Mouse (Mus musculus): ENCODE results near the gene Psmb7.

The Psmb7 gene

DNA sequence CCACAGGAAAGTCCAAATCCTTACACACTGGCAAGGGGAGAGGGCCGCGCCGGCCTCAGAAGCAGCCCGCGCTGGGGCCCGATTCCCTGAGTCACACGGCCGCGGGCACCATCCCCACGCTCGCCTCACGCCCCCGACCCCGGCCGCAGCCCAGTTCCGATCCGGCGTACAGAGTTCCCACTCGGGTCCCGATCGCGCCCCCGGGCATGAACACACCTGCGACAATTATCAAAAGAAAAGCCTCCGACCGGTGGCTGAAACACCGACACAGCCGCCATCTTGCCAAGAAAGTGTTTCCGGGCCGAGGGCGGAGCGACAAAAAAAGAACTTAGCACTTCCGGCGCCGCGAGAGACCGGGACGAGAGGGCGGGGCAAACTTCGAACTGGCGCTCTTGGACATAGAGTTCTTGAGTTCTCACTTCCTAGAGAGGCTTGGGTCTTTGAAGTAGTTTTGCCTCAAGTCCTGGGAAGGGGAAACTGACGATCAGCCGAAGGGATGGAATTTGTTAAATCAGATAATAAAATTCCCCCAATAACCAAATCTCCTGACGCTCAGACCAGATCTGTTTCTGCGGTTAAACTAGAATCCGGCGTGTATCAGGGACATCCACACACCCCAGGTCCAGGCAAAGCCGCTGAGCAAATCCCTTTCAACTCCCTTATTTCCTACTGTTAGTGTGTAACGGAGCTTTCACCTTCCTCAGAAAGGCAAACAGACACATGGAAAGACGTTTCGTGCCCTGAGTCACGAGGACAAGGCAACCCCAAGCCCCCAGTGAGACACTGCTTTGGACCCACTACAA lies at the start of gene Psmb7:
Gene Psmb7 (minus strand): TSS at position 463 of the 803 bp plus-strand sequence.
- peak; percentile 93 for DNase-seq

DNA sequence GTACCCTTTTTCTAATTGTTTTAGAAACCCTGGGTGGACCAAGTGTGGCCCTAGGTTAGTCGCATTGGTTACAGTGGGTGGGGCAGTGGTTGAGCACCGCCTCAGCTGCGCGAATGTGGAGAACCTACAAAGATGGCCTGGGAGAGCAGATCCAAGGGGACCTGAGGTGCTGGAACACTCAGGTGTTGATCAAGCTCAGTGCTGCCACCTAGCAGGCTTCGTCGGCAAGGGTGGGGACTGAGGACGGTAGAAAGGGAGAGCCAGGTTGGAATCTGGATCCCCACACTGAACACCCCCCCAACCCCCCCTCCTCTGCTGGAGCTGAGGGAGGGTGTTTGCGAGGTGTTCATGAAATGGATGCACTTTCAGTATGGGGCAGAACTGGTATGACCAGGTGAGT lies 47.7 kb upstream of the Psmb7 start:
- peak; percentile 48 for DNase-seq

DNA sequence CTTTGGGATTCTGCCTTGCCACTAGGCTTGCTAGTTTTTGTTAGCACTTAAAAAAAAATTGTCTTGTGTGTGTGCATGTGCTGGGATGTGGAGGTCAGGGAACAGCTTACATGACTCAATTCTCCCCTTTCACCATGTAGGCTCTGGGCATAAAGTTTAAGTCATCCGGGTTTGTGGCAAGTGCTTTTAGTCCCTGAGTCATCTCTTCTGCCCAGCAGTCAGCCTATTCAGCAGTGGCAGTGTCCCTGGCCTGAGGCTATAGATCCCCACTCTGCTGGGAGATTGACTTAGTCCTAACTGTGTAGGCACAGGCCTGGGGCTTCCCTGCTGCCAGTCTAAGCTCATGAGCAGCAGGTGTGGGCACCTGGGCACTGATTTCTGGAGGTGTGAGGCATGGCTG lies 46.0 kb upstream of the Psmb7 start:
- no peak for DNase-seq

DNA sequence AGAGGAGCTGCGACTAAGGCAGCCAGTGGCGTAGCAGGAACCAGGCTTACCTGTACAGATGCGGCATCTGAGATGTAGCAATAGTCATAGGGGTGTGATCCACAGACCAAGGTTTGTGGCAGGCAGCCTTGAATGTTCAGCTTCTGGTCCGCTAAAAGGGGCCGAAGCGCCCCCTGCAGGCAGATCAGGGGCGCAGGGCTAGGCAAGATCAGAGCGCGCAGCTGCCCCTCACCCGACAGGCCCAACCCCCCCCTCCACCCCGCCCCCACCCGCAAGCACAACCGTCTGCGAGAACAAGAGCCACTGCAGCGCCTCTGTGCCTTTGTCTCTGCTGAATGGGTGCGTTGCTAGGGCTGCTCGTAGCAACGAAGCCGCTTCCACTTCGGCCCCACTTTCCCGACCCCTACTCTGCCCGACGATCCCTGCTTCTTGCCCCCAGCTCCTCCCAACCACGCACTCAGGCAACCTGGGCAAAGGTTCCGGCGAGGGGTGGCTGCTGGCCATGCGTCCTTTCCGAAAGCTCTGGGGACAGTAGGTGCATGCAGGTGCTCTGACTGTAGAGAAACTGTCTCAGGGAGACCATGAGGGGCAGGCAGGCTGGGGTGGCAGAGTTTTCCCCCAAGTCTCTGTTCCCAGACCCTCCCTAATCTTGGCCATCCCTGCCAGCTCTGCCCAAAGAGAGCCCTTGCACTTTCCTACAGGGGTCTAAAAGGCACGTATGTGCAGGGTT lies 45.1 kb upstream of the Psmb7 start:
- no peak for DNase-seq

DNA sequence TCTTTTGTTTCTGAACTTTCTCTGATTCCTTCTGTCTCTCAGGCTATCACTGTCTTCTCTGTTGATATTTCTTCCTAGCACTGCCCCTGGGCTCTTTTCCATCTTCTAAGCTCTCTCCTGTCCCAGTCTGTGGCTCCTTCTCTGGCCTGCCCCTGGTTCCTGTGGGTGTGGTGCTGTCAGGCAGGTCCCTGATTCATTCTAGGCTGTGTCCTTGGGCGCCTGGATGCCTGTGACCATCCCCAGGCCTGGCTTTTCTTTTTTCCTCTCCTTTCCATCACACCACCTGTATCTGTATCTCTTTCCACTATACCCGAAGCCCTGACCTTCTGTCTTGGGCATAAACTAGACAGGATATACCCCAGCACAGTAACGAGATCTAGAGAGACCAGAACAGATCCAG lies 41.9 kb upstream of the Psmb7 start:
- DNase-seq = no peak

DNA sequence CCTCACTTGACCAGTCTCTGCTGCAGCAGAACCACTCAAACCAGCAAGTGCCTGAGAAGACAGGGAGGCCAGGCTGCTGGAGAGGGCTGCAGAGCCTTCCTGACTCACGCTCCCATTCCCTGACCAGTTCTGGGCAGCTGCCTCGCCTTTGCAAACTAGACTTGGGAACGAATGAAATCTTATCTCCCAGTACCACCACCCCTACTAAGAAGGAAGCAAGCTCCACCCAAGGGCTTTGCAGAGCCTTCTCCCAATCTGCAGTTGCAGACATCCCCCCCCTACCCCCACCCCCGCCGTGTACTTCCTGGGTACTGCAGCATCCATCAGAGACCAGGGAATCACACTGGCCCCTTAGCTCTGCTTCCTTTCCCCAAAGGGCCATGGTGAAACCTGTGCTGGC lies 39.2 kb upstream of the Psmb7 start:
- DNase-seq = no peak

DNA sequence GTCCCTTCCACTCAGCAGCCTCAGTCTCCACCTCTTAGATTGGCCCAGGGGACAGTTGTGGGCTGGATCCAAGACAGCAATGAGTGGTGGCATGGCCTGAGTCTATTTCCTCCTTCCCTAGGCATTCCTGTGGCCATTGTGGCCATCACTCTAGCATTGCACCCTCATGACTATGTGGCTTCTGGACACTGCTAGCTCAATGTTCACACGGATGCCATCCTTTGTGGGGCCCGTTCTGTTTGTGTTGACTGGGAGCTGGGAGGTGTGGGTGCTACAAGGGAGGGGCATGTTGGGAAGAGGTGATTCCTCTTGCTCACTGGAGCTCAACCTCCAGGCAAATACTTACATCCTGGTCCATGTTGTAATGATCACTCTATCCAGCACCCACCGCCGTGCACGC lies 38.3 kb upstream of the Psmb7 start:
- DNase-seq = no peak

DNA sequence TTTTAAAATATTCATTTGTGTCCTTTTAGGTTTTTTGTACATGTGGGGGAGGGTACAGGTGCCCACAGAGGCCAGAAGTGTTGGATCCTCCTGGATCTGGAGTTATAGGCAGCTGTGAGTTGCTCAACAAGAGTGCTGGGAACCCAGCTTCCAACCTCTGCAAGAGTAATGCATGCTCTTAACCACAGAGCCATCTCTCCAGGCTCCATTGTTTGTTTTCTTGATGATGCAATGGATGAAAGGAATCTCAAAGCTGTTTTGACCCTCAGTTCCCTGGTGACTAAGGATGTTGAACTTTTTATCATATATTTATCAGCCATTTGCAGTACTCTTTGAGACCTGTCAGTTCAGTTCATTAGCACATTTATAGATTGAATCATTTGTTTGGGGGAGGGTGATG lies 35.1 kb upstream of the Psmb7 start:
- no peak for DNase-seq

DNA sequence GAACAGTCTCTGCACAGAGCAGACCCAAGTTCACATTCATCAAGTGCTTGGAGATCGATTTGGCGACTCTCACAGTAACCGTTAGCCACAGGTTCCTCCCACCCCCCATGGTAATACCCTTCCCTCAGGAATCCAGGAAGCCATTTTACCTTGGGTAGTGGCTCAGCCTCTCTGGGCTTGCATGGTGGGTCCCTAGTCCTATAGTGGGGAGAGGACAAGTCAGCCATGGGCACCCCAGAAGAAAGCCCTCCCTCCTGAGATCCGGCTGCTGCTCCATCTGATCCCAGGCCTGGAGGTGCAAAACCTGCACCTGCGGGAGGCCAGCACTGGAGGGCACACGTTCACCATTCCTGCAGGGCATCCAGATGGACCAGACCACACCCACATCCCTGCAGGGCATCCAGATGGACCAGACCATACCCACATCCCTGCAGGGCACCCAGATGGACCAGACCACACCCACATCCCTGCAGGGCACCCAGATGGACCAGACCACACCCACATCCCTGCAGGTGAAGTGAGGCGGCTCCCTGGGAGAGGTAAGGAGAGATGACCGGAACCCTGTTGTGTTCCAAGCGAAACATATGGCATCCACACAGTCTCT lies 31.6 kb upstream of the Psmb7 start:
- DNase-seq = peak; percentile 12

DNA sequence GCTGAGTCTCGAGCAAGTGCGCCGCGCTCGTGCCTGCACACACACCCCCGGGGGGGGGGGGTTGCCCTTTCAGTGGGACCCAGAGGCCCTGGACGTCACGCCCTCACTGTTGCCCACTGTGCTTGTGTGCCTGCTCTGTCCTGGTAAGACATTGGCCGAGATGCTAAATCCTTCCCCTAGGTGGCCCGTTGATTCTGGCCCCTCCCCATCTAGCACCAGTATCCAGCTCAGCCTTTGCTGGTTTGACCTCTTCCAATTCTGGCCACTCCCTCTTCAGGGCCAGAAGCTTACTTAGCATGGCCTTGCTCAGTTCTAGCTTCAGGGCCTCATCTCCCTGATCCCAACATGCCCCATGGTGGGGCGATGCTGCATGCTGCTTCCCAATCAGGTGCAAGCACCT lies 28.6 kb upstream of the Psmb7 start:
- no peak for DNase-seq

DNA sequence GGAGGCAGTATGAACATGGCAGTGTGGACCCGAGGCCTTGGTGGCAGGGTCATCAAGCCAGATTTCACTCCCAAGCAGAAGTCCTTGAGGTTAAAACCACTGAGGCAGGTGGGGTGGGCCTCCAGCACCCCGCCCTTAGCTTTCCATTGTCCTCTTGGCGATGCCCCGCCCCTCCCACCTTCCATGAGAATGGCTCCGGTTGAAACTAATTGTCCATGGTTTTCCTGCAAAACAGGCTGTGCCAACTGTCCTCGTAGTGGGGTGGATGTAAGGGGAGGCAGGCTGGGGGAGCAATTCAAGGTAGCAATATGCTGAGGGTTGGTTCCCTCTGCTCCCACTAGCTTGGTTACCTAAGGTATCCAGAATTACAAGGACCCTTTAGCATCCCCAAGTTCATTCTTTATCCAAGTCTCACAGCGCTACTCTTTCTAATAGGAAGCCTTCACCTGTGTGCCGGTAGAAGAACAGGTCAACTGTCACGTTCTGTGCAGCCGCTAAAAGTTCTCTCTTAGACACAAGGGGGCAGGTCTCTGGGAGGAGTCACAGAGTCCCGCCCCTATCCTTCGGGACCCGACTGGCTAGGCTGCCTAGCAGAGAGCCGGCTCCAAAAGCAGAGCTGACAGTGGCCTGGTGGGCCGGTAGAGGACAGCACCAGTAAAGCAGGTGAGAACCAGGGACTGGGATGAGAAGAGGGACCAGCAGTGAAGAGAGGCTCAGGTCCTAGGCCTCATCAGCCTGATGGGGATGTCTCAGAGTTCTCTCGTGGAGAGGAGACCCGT lies 25.1 kb upstream of the Psmb7 start:
- peak; percentile 54 for DNase-seq

DNA sequence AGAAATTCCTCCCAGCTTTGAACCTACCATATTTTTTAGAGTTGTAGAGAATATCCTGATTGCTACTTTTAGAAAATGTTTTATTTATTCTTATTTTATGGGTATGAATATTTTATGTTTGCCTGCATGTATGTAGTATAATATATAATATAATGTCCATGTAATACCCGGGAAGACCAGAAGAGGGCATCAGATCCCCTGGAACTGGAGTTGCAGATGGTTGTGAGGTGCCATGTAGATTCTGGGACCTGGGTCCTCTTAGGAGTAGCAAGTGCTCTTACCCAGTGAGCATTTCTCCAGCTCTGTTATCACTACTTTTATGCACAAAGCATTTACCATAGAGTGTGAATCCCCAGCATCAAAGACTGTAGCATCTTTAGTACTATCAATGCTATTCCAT lies 17.5 kb upstream of the Psmb7 start:
- no peak for DNase-seq

DNA sequence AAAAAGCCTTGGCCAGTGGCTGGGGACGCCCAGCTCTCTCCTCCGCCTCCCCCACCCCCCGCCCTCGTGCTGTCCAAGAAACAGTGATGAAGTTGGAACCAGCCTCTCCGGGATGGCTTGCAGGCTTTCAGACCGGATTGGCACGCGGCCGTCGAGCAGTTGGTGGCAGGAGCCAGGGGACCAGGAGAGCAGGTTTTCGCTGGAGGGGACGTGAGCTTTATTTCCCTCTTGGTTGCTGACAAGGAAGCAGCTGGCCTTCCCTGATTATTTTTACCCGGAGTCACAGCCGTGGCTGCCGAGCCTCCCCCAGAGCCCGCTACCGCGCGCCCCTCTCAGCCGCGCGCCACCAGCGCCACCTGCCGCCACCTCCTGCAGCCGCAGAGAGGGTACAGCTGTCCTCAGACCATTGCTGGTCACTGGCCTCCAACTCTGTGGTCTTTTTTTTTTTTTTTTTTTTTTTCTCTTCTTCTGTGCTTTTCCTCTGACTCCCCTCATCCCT lies 14.5 kb upstream of the Psmb7 start:
- peak; percentile 81 for DNase-seq

DNA sequence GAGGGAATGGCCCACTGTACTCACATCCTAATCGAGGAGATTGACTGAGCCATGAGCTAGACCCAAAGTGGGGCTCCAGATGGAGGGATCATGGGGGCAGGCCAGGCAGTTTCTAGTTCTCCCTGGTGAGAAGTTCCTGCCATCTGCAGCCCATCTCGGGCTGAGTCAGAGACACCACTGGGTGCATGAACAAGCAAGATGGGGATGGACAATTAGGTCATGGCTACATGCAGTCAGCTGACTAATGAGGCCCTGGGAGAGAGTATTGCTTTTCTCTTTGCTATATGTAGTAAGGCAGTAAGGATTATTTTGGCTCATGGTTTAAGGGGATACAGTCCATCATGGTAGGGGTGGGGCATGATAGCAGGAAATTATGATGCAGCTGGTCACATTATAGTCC lies 9.8 kb upstream of the Psmb7 start:
- no peak for DNase-seq

DNA sequence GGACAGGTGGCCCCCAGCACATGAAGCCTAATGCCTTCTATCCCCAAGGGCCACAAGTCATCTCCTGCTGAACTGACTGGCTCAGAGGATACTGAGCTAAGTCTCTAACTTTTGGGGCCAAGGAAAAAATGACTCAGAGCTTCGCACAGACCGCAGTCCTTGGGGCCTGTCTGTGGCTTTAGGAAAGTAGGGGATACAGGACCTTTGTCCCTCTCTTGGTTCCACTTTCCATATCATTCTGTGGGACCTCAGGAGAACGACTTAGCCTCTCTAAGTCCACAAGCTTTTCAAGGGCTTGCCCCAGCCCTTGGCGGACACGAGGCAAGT lies 9.4 kb upstream of the Psmb7 start:
- DNase-seq = no peak

DNA sequence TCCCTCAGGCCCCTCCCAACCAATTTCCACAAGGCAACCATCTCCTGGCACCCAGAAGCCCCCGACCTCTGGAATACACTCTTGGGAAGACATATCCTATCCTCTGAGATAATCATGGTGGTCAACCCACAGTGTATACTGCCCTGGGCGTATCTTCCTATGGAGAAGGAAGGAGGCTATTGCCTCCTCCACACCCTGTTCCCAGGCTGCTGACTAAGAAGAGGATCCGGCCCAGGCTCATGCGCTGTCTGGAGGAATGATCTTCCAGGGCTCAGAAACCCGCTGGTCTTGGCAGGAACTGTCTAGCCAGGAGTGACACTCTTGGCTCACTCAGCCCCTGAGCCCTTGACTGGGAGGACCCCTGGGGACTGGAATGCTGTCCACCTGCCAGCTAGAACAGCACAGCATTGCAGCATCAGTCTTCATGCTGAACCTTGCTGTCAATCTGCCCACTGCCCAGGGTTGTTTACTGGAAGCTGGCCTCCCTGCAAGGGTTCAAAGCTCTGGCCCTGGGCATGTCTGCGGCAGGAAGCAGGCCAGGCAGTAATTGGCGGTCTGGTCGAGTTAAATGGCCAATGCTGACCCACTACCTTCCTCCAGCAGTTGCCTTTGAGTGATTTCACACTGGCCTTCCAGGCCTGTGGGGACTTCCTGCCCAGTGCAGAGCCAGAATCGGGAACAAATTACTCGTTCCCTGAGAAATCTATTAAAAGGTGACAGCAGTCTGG lies 8.8 kb upstream of the Psmb7 start:
- no peak for DNase-seq

DNA sequence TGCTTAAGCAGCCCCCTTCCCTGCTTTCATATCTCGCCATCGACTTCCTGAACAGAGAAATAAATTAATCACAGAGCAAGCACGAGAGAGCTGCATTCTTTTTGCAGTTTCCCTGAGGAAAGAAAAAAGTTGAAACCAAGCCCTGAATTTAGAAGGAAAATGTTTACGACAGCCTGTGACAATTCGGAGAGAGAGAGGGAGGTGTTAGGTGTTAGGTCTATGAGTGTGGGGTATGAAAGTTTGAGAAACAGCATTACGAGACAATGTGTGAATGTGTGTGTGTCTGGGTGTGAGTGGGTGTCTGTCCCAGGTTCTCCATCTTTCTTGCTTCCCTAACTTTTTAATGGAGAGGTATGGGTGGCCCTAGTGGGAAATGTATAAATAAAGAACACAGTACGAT lies 8.2 kb upstream of the Psmb7 start:
- no peak for DNase-seq

DNA sequence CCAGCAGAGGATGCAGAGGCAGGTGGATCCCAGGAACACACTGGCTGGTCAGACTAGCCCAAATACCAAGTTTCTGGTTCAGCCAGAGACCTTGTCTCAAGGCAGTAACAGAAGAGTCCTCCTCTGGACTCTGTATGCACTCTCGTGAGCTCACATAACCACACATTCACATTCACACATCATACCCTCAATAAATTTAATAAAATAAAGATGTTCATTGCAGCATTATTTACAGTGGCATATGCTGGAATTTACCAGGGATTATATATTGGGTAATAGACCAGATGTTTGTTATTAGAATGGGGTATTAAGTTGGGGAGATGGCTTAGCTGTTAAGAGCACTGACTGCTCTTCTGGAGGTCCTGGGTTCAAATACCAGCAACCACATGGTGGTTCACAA lies 6.5 kb upstream of the Psmb7 start:
- DNase-seq = no peak

DNA sequence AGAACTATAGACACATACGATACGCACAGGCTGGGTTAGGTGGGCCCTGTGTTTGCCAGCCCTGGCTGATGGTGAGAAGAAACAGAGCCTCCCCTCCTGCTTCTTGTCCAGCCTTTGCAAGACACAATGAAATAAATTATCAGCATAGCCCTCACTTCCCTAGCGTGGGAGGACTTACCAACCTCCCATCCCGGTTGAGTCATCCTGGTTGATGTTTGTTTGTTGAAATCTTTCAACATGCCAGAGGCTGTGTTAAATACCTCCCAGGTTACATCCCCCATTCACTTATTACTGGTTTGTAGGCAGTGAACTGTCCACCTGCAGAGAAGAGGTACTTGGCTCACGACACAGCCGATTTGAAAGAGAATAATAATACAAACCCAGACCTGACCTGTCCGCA lies 3.8 kb upstream of the Psmb7 start:
- DNase-seq = no peak

DNA sequence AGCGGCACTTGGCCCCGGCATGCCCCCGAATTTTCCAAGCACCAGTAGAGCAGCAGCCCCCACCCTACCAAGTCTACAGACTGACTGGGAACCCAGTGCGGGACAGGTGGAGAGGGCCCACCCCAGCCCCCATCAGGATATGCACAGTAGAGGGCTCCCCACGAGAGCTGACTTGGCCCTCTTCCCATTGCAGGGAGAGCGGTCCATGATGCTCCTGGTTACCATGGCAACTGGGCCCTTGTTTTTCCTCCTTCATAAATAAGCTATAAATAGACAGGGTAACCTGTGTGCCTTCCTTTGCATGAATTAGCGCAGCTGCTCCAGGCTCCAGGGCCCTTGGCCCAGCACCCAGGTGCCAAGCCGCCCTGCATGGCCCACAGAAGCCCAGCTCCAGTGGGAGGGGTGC lies 3.3 kb upstream of the Psmb7 start:
- no peak for DNase-seq

DNA sequence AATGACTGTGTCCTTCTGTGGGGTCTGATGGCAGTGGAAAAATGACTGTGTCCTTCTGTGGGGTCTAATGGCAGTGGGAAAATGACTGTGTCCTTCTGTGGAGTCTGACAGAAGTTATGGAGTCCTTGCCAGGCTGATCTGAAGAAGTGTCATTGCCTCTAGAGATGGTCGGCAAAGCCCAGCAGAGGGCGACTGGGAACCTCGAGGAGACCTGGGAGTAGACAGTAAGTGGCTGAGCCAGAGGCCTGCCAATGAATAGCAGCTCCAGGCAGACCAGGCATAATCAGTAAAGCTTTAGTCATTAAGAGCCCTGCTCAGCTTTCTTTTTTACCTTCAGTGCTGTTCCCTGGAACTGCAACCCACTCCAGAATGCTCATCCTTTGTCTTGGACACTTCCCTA lies 2.0 kb upstream of the Psmb7 start:
- DNase-seq = peak; percentile 77

DNA sequence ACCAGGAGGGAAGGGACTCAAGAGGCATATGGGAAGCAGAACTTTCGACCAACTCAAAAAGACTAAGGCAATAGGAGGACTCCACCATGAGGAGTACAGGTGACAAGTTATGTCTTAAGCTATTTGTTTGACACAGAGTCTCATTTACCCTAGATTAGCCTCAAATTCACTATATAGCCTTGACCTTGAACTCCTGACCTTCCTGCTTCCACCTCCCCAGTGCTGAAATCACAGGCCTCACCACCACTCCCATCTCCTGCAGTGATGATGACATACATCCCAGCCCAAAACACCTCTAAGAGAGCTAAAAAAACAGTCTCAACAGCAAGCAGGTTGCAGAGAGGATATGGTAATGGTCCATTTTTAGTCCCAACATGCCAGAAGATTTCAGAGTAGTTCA lies 2.1 kb downstream of the Psmb7 start:
- no peak for DNase-seq

Measured in kidney, postnatal 14 days (tissue).